Mouse (Mus musculus) layer of hippocampus, adult 11-12 months (tissue): ENCODE measurements at regions not wholly inside any gene's neighbourhood (a gene's known extent, or its start where the extent isn't known, plus 50 kb on each side); places are given as distances from the start of the nearest gene placed in this dataset.

ENCODE experiments used
- DNase-seq: peaks from one replicate; pipeline ENCODE4 v3.0.0; 2022; ENCODE audit warnings: low spot score

- DNase-seq = no peak
Measured at GRCm38 (mm10) chr3:136444598-136444997, 118.7 kb upstream of the Bank1 start.

- DNase-seq = no peak
Measured at GRCm38 (mm10) chr3:136442099-136442498, 116.2 kb upstream of the Bank1 start.

GRCm38 (mm10) chr3:136439907-136440645 is 114.2 kb upstream of the Bank1 start:
- DNase-seq = no peak

GRCm38 (mm10) chr3:136439350-136439749 is 113.5 kb upstream of the Bank1 start:
- no peak for DNase-seq

- DNase-seq = no peak
Measured at GRCm38 (mm10) chr3:136434407-136434806, 108.5 kb upstream of the Bank1 start.

- DNase-seq = no peak
Measured at GRCm38 (mm10) chr3:136432072-136432471, 106.2 kb upstream of the Bank1 start.

- no peak for DNase-seq
Measured at GRCm38 (mm10) chr3:136427427-136427826, 101.6 kb upstream of the Bank1 start.

- DNase-seq = no peak
Measured at GRCm38 (mm10) chr3:136426539-136427194, 100.8 kb upstream of the Bank1 start.

GRCm38 (mm10) chr3:136421969-136422614 is 96.2 kb upstream of the Bank1 start:
- no peak for DNase-seq

GRCm38 (mm10) chr3:136405606-136406005 is 79.7 kb upstream of the Bank1 start:
- DNase-seq = peak; percentile 37

- DNase-seq = peak; percentile 31
Measured at GRCm38 (mm10) chr3:136383282-136383681, 57.4 kb upstream of the Bank1 start.

- DNase-seq = no peak
Measured at GRCm38 (mm10) chr3:136380644-136381043, 54.8 kb upstream of the Bank1 start.

GRCm38 (mm10) chr3:136379741-136380398 is 54.0 kb upstream of the Bank1 start:
- peak; percentile 8 for DNase-seq

GRCm38 (mm10) chr3:136376893-136377292 is 51.0 kb upstream of the Bank1 start:
- no peak for DNase-seq
